Mouse (Mus musculus) kidney, postnatal 25 days (tissue): ENCODE results near the gene Eln.

Source experiments
- DNase-seq, 2 experiments: peaks; one replicate each; pipeline ENCODE4 v3.0.0; 2021; ENCODE audit warnings: mixed read lengths in 2 of 2

Gene Eln

GRCm38 (mm10) chr5:134746890-134747511 lies at the start of gene Eln:
Eln (minus strand) TSS chr5:134747323.
- DNase-seq = peak in 1 of 2 experiments; percentile 55

- DNase-seq = no peak
These were observed 43.2 kb upstream of the Eln start for GRCm38 (mm10) chr5:134790080-134790995.

- peak in 1 of 2 experiments; percentile 11 for DNase-seq
These were observed 41.1 kb upstream of the Eln start for GRCm38 (mm10) chr5:134788237-134788636.

GRCm38 (mm10) chr5:134785691-134786371 lies 38.7 kb upstream of the Eln start:
- no peak for DNase-seq

- DNase-seq = no peak
These were observed 36.7 kb upstream of the Eln start for GRCm38 (mm10) chr5:134783794-134784193.

- no peak for DNase-seq
These were observed 33.8 kb upstream of the Eln start for GRCm38 (mm10) chr5:134780963-134781362.

- no peak for DNase-seq
These were observed 33.0 kb upstream of the Eln start for GRCm38 (mm10) chr5:134780146-134780545.

- no peak for DNase-seq
These were observed 29.4 kb upstream of the Eln start for GRCm38 (mm10) chr5:134776551-134776950.

GRCm38 (mm10) chr5:134772522-134772921 lies 25.4 kb upstream of the Eln start:
- peak; percentile 24 to 46 for DNase-seq

- DNase-seq = no peak
These were observed 24.6 kb upstream of the Eln start for GRCm38 (mm10) chr5:134771750-134772149.

- peak; percentile 20 to 64 for DNase-seq
These were observed 22.1 kb upstream of the Eln start for GRCm38 (mm10) chr5:134769181-134769580.

- no peak for DNase-seq
These were observed 18.3 kb upstream of the Eln start for GRCm38 (mm10) chr5:134765441-134765840.

- DNase-seq = no peak
These were observed 16.2 kb upstream of the Eln start for GRCm38 (mm10) chr5:134763326-134763725.

- no peak for DNase-seq
These were observed 14.4 kb upstream of the Eln start for GRCm38 (mm10) chr5:134761409-134762124.

- DNase-seq = no peak
These were observed 8.9 kb upstream of the Eln start for GRCm38 (mm10) chr5:134756031-134756430.

GRCm38 (mm10) chr5:134754096-134754495 lies 7.0 kb upstream of the Eln start:
- DNase-seq = no peak

- no peak for DNase-seq
These were observed 3.3 kb upstream of the Eln start for GRCm38 (mm10) chr5:134750469-134750868.

GRCm38 (mm10) chr5:134747947-134748618 lies 960 bp upstream of the Eln start:
- peak; percentile 67 to 73 for DNase-seq

- DNase-seq = peak; percentile 85 to 93
These were observed 380 bp upstream of the Eln start for GRCm38 (mm10) chr5:134747512-134747893.

- no peak for DNase-seq
These were observed 922 bp downstream of the Eln start for GRCm38 (mm10) chr5:134746201-134746600.

GRCm38 (mm10) chr5:134745801-134746200 lies 1.3 kb downstream of the Eln start:
- no peak for DNase-seq

GRCm38 (mm10) chr5:134745000-134745399 lies 2.1 kb downstream of the Eln start:
- no peak for DNase-seq
